Mouse (Mus musculus): ENCODE results near the gene Slc10a7.

DNA sequence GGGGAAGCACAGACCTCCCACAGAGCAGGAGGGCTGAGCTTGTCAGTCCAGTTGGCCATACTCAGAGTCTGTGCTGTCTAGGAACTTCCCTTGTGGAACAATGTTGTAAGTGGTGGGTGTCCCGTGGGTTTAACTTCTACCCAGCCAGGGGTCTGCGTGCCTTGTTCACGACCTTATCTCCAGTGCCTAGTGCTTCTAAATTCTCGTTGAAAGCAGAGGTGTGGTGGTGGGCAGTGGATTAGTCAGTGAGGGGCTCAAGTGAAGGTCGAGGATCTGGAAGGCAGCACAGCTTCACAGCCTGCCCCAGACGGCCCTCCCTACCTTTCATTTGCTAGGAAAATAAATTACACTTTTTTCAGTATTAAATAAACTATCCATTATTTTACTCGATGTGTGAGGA lies 161.1 kb downstream of the Slc10a7 start:
- no peak for TF ChIP-seq CTCF (IDR thresholded peaks at IDR 0.05; ENCODE audit: extremely low read depth, insufficient read length, insufficient replicate concordance, low read depth, low read length)
- TF ChIP-seq POLR2A (IDR thresholded peaks at IDR 0.05; ENCODE audit: low read depth, low read length), result no peak
